In genomic region chr19:41263630-41264295, GRCm38 (mm10) we compare ENCODE assay signal across 8 mouse cellular contexts. TPM values are rescaled to one million over a fixed set of nuclear protein-coding genes. Genes with fewer than 3 reads are reported as not detected.
DNase-seq lines count a peak whose midpoint lies in the region; ATAC-seq lines count a peak whose summit lies in the region.

Gene Tm9sf3, minus strand, starts transcription at chr19:41263997.

- H3K4me3 ChIP-seq in hindbrain, embryonic 15.5 days = peak within 1 kb of the TSS; percentile 94
- H3K4me3 ChIP-seq in macrophage (ENCODE audit: inconsistent target) = peak within 1 kb of the TSS; percentile 68

- H3K36me3 ChIP-seq in hindbrain, embryonic 15.5 days = no peaks in the 10 kb centered on the region
- H3K36me3 ChIP-seq in macrophage (ENCODE audit: inconsistent target) = no peaks in the 10 kb centered on the region

- H3K4me2 ChIP-seq in hindbrain, embryonic 15.5 days = peak within 1 kb of the TSS; percentile 64

- H3K9me3 ChIP-seq in hindbrain, embryonic 15.5 days = no peaks in the 10 kb centered on the region

- WGBS in hindbrain, embryonic 15.5 days = under 1% methylated on average over 74 of the region's 98 CpGs
- 0% methylated on average over 53 of the region's 98 CpGs for WGBS in macrophage (ENCODE audit: missing documents)

- peak; percentile 73 for DNase-seq in R1 (ENCODE audit: low read depth, low spot score)
- DNase-seq in cerebellum, postnatal 25 days = peak; percentile 93 to 96
- peak; percentile 84 to 88 for DNase-seq in frontal cortex, postnatal 36 days (ENCODE audit: low spot score in 2 of 2)
- DNase-seq in left cerebral cortex, adult 18-20 months (ENCODE audit: low spot score in 2 of 2) = peak; percentile 84 to 92
- peak; percentile 93 for DNase-seq in right cerebral cortex, adult 18-20 months
- peak; percentile 57 for DNase-seq in urinary bladder, postnatal 10 days (ENCODE audit: low spot score)

- peaks cover 44% of the 10 kb centered on the region for H3K79me2 ChIP-seq in macrophage (ENCODE audit: inconsistent target)

- H3K9ac ChIP-seq in hindbrain, embryonic 15.5 days = peak within 1 kb of the TSS; percentile 98

- H3K27ac ChIP-seq in hindbrain, embryonic 15.5 days (replicated peaks) = peak within 1 kb of the TSS; percentile 99
- peak within 1 kb of the TSS; percentile 64 for H3K27ac ChIP-seq in macrophage

- peak; percentile 95 for ATAC-seq in hindbrain, embryonic 15.5 days (ENCODE audit: low FRiP score, low read depth)

- H3K27me3 ChIP-seq in hindbrain, embryonic 15.5 days = no peaks in the 10 kb centered on the region

- peaks cover 31% of the 10 kb centered on the region for H3K4me1 ChIP-seq in hindbrain, embryonic 15.5 days (replicated peaks)

RNA-seq across cellular contexts. Expression of gene Tm9sf3, which starts in this region (rescaled TPM):
- polyA plus RNA-seq in hindbrain, embryonic 15.5 days (2015; fragmentation: Nextera tagmentation; extraction: Ambion mirVana) = 88.4 and 90.0 TPM in 2 replicates
- total RNA-seq in left cerebral cortex, adult 18-20 months (2021) = 100 to 1,000 TPM; 130 TPM
- 10 to 100 TPM; 47.2 to 76.9 (median 59.3) TPM for total RNA-seq in macrophage (2018; cell fraction: chromatin; rRNA removed)
- total RNA-seq in macrophage (2018; cell fraction: cytosol; rRNA removed) = 100 to 1,000 TPM; 131 to 228 (median 168) TPM
- 100 to 1,000 TPM in 23 of 26 experiments, 10 to 100 TPM in 3; 73.1 to 246 (median 142) TPM for total RNA-seq in macrophage (2018; cell fraction: nucleus; rRNA removed)
- polyA plus RNA-seq in macrophage (2018) = 156 to 244 TPM (median 211 TPM) in 3 replicates

Comparison
In these comparisons a context has a peak if more than half of its experiments do, and no peak if none do; other contexts are left out.
1. Peak in every context shown above with its lines: DNase-seq, ATAC-seq, H3K4me3 ChIP-seq and H3K27ac ChIP-seq.